Mouse (Mus musculus) G1E (cell line): ENCODE measurements around the gene Atp10a.

ENCODE experiments used
- CTCF ChIP-seq: IDR thresholded peaks from 2 replicates; pipeline ENCODE4 v1.5.1; 2012; ENCODE audit warnings: low read depth, low read length, inconsistent platforms, mixed read lengths
- GATA1 ChIP-seq: IDR thresholded peaks from 2 replicates; pipeline ENCODE4 v1.6.1; 2012; ENCODE audit warnings: borderline replicate concordance, low read length, inconsistent platforms, mixed read lengths

DNA sequence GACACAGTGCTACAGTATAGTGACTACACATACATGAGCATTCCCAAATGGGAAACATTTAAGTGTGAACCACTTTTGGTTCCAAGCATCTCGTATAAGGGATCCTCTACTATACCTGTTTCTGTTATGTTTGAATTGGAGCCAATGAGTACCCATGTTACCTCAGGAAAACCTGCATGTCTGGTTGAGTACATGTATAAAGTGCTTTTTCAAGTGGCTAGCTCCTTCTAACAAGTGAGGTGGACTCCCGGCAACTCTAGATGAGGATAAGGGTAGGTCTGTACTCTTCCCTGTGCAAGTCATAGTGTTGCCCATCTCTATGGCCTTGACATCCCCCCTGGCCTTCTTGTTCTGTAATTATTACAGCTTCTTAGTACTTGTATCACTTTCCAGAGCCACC lies 31.0 kb downstream of the Atp10a start:
- no peak for TF ChIP-seq CTCF
- TF ChIP-seq GATA1, result no peak
